Mouse (Mus musculus) intestine, embryonic 16.5 days (tissue): ENCODE data around the gene Tph1. TPM values are rescaled to one million over a fixed set of nuclear protein-coding genes. Genes with fewer than 3 reads are reported as not detected.
"Not testable (repeated sequence)": the region's sequence is repeated elsewhere in the genome, so short reads cannot be mapped to it uniquely, and the experiment has no call there.

Experiments
- ATAC-seq: fragments of 200-750 bp; cut with Nextera tagmentation; 2 replicates; pipeline ENCODE4 v1.8.0; 2017; ENCODE audit warnings: moderate TSS enrichment, moderate library complexity
- H3K27ac ChIP-seq: fragments of 300-500 bp; sonication (generic); 2 replicates; pipeline ENCODE4 v1.5.1; 2014; ENCODE audit warnings: mild to moderate bottlenecking, low read length
- H3K27me3 ChIP-seq: fragments of 300-500 bp; sonication (generic); replicated peaks from 2 replicates; pipeline ENCODE4 v1.6.1; 2014; ENCODE audit warnings: low read length, control low read depth, mixed read lengths; ENCODE audit not compliant: control insufficient read depth, insufficient read depth
- H3K36me3 ChIP-seq: fragments of 300-500 bp; sonication (generic); 2 replicates; pipeline ENCODE4 v1.6.1; 2014; ENCODE audit warnings: low read length, control low read depth; ENCODE audit not compliant: control insufficient read depth, insufficient read depth
- H3K4me1 ChIP-seq: fragments of 300-500 bp; sonication (generic); 2 replicates; pipeline ENCODE4 v1.6.1; 2014; ENCODE audit warnings: low read length, control low read depth, mixed read lengths; ENCODE audit not compliant: control insufficient read depth, insufficient read depth
- H3K4me2 ChIP-seq: fragments of 300-500 bp; sonication (generic); 2 replicates; pipeline ENCODE4 v1.6.1; 2014; ENCODE audit warnings: low read depth, low read length, control low read depth
- H3K4me3 ChIP-seq: fragments of 300-500 bp; sonication (generic); 2 replicates; pipeline ENCODE4 v1.5.1; 2014; ENCODE audit warnings: mild to moderate bottlenecking, low read length
- H3K9ac ChIP-seq: fragments of 300-500 bp; sonication (generic); 2 replicates; pipeline ENCODE4 v1.6.1; 2014; ENCODE audit warnings: low read depth, low read length
- H3K9me3 ChIP-seq: fragments of 300-500 bp; sonication (generic); 2 replicates; pipeline ENCODE4 v1.6.1; 2016; ENCODE audit warnings: low read length, control low read depth; ENCODE audit not compliant: control insufficient read depth
- WGBS: fragments of 180-500 bp; shearing (Covaris S2); extraction: QIAGEN DNeasy Blood & Tissue Kit; methylation state at CpG from one replicate; pipeline ENCODE4 v1.1.7; 2014; 5-methylcytosine and 5-hydroxymethylcytosine counted together
- polyA plus RNA-seq: library from polyadenylated mRNA; unstranded; fragments of >200 nt; fragmentation: Nextera tagmentation; extraction: Ambion mirVana; gene quantifications from 2 replicates; pipeline ENCODE4 v1.2.1, GENCODE M21; 2015

The Tph1 gene
- polyA plus RNA-seq, 1 experiment from 2014 or later = 2.6 TPM

GRCm38 (mm10) chr7:46665236-46665635, 7.1 kb downstream of the Tph1 start:
- Histone ChIP-seq H3K9me3 (no peaks in the 10 kb centered on the region), H3K4me1 (0 out of 2 replicates have a peak, but pooled peaks cover 2% of the 10 kb centered on the region), H3K4me2 (no peak overlapping the region), H3K27ac (no peak overlapping the region), H3K27me3 (peaks cover 11% of the 10 kb centered on the region; the same call in 1 of the 2 replicates), H3K9ac (no peak overlapping the region), H3K4me3 (no peak overlapping the region), H3K36me3 (no peaks in the 10 kb centered on the region)
- 33% methylated on average over 9 of the region's 9 CpGs for WGBS
- no peak for ATAC-seq

- H3K4me1 ChIP-seq = no peaks in the 10 kb centered on the region
- H3K27me3 ChIP-seq = peaks cover 4% of the 10 kb centered on the region; the same call in 1 of the 2 replicates
- 43% methylated on average over 18 of the region's 18 CpGs for WGBS
- H3K27ac ChIP-seq = no peak overlapping the region
- no peak overlapping the region for H3K4me3 ChIP-seq
- no peaks in the 10 kb centered on the region for H3K9me3 ChIP-seq
- no peak overlapping the region; the same call in 1 of the 2 replicates for H3K9ac ChIP-seq
- H3K36me3 ChIP-seq = no peaks in the 10 kb centered on the region
- no peak overlapping the region for H3K4me2 ChIP-seq
- ATAC-seq = no peak
Measured at GRCm38 (mm10) chr7:46661591-46662090, 10.7 kb downstream of the Tph1 start.

DNA sequence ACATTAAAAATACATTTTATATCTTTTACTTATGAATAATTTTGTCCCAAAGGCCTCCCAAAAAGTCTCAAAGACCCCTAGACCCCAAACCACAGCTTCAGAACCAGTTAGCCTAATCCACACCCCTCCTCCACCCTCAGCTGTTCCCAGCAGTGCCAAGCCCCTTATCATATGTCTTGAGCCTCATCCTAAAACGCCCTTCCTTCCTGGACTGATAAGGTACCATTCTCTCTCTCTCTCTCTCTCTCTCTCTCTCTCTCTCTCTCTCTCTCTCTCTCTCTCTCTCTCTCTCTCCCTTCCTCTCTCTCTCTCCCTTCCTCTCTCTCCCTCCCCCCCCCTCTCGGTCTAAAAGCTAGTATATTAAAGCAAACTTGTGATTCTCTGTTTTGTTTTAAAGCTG, 20.1 kb downstream of the Tph1 start:
- no peaks in the 10 kb centered on the region for H3K36me3 ChIP-seq
- no peak overlapping the region for H3K4me3 ChIP-seq
- H3K9ac ChIP-seq = no peak overlapping the region
- 58% methylated on average over 2 of the region's 2 CpGs for WGBS
- H3K27me3 ChIP-seq = no peaks in the 10 kb centered on the region
- no peaks in the 10 kb centered on the region for H3K4me1 ChIP-seq
- no peak overlapping the region for H3K4me2 ChIP-seq
- no peak overlapping the region for H3K27ac ChIP-seq
- no peaks in the 10 kb centered on the region for H3K9me3 ChIP-seq
- no peak for ATAC-seq

DNA sequence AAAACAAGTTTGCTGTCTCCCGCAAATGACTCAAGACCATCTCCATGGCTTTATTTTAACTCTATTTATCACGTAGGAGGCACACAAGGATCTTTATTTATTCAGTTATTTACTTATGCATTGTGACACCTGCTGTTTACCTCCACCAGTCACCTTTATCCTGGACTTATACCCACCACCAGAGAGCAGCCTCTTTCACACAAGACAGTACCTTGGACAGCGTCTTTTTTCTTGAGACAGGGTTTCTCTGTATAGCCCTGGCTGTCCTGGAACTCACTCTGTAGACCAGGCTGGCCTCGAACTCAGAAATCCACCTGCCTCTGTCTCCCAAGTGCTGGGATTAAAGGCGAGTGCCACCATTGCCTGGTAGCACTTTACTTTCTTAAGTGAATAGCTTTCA, 22.1 kb downstream of the Tph1 start:
- ATAC-seq, H3K36me3 ChIP-seq, H3K4me2 ChIP-seq, H3K9me3 ChIP-seq, H3K4me3 ChIP-seq, H3K9ac ChIP-seq, H3K27me3 ChIP-seq, H3K4me1 ChIP-seq, H3K27ac ChIP-seq: not testable (repeated sequence)
- WGBS = 41% methylated on average over 5 of the region's 5 CpGs

DNA sequence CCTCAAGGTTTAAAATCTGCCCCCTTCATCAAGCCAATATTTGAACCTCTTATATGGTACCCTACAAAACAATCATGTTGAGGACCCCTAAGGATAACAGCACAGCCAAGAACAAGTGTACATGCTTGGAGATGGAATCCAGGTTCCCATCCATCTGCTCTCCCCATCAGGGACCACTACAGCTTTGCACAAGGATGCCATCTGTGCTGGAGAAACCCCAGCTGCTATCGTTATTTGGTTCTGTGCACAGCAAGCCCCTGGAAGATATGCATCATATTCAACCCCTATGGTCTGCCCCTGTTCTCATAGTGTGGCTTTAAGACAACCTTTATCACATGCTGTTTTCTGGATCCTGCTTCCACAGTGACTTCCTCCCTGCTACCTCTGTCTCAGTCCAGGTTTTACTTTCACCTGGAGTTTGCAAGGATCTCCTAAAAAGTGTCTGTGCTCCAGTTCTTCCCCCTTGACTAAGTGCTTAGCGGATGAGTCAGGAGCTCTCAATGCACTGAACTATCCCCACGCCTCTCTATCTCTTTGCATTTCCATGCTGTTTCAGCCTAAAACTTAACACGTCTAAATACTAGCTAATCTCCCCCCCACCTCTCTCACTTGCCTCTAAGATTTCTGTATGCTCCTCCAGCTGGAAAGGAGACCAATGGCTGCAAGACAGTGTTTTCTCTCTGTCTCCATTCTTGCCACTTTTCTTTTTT, 23.8 kb downstream of the Tph1 start:
- WGBS = 72% methylated on average over 4 of the region's 4 CpGs
- ATAC-seq = no peak

DNA sequence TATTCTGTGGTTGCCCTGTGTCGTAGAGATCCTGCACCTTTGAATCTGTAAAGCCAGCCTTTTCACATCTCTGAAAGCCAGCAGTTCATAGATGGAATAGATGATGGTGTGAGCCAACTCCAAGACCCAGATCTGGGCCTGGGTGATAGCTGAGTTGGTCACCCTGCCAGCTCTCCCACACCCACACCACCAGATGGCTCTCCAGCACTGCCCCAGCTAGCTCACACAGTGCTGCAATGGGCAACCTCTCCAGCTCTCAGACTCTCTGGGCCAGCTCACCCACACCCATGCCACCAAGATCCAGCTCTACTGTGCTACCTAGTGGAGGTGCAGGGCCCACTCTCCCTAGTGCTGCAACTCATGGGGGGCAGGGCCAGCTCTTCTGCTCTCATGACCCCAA, 29.2 kb downstream of the Tph1 start:
- WGBS = 88% methylated on average over 1 of the region's 1 CpGs
- Histone ChIP-seq H3K4me1 (peaks cover 12% of the 10 kb centered on the region; the same call in 1 of the 2 replicates), H3K9me3 (no peaks in the 10 kb centered on the region), H3K4me2 (no peak overlapping the region), H3K36me3 (no peaks in the 10 kb centered on the region), H3K9ac (no peak overlapping the region), H3K4me3 (no peak overlapping the region), H3K27me3 (peaks cover 4% of the 10 kb centered on the region; the same call in 1 of the 2 replicates), H3K27ac (no peak overlapping the region)
- ATAC-seq = no peak

More for the DNA sequence above, 23.8 kb downstream of the Tph1 start:
- no peaks in the 10 kb centered on the region for H3K9me3 ChIP-seq
- no peaks in the 10 kb centered on the region for H3K27me3 ChIP-seq
- no peak overlapping the region for H3K4me3 ChIP-seq
- H3K36me3 ChIP-seq = no peaks in the 10 kb centered on the region
- H3K9ac ChIP-seq = no peak overlapping the region
- H3K4me2 ChIP-seq = no peak overlapping the region
- no peak overlapping the region for H3K27ac ChIP-seq
- H3K4me1 ChIP-seq = no peaks in the 10 kb centered on the region

DNA sequence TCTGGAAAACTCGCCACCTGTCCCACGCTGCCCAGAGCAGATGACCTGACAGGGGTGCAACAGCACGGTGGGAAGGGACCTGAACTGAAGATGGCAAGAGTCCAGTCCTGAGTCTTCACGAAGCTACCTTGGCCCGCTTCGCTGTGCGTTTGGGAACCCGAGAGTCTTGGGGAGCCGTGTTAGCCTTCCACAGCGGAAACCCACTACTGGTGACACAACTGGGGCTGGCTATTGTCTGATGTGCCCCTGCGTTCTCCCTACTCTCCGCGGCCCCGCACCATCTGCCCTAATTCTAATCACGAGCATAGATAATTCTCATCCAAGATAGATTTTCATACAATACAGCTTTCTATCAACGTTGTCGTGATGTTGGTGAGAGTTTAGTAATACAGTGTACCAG, 32.3 kb downstream of the Tph1 start:
- H3K9me3 ChIP-seq = no peaks in the 10 kb centered on the region
- peak overlapping the region; percentile 96 for H3K4me2 ChIP-seq
- H3K4me3 ChIP-seq = peak overlapping the region; percentile 83
- 14% methylated on average over 17 of the region's 17 CpGs for WGBS
- no peak for ATAC-seq
- peak overlapping the region; percentile 84 for H3K9ac ChIP-seq
- no peak overlapping the region for H3K27ac ChIP-seq
- peaks cover 4% of the 10 kb centered on the region; the same call in 1 of the 2 replicates for H3K27me3 ChIP-seq
- H3K36me3 ChIP-seq = no peaks in the 10 kb centered on the region
- peaks cover 12% of the 10 kb centered on the region for H3K4me1 ChIP-seq

DNA sequence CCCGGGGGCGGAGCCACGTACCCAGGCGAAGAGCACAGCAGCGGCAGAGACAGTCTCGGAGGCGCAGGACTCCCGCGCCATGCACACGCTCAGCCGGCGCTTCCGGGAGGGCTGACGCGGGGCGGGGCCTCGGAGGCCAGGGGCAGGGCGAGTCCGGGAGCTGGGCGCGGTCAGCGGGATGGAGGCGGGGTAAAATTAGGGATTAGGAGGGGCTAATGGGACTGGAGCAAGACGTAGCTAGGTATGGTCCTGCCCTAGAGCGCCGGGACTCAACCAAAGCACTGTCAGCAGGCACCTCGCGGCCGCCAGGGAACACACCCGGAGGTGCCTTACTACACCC, 32.7 kb downstream of the Tph1 start, which contains the start of gene Sergef:
Sergef (minus strand) TSS at position 116 of the 340 bp plus-strand sequence.
- peaks cover 12% of the 10 kb centered on the region for H3K4me1 ChIP-seq
- H3K4me3 ChIP-seq = peak within 1 kb of the TSS; percentile 83
- no peaks in the 10 kb centered on the region for H3K9me3 ChIP-seq
- peak within 1 kb of the TSS; percentile 84 for H3K9ac ChIP-seq
- no peaks in the 10 kb centered on the region for H3K36me3 ChIP-seq
- H3K4me2 ChIP-seq = peak within 1 kb of the TSS; percentile 96
- peaks cover 4% of the 10 kb centered on the region; the same call in 1 of the 2 replicates for H3K27me3 ChIP-seq
- under 1% methylated on average over 30 of the region's 30 CpGs for WGBS
- peak within 1 kb of the TSS; percentile 27; the same call in 1 of the 2 replicates for H3K27ac ChIP-seq
- ATAC-seq = peak; percentile 98

DNA sequence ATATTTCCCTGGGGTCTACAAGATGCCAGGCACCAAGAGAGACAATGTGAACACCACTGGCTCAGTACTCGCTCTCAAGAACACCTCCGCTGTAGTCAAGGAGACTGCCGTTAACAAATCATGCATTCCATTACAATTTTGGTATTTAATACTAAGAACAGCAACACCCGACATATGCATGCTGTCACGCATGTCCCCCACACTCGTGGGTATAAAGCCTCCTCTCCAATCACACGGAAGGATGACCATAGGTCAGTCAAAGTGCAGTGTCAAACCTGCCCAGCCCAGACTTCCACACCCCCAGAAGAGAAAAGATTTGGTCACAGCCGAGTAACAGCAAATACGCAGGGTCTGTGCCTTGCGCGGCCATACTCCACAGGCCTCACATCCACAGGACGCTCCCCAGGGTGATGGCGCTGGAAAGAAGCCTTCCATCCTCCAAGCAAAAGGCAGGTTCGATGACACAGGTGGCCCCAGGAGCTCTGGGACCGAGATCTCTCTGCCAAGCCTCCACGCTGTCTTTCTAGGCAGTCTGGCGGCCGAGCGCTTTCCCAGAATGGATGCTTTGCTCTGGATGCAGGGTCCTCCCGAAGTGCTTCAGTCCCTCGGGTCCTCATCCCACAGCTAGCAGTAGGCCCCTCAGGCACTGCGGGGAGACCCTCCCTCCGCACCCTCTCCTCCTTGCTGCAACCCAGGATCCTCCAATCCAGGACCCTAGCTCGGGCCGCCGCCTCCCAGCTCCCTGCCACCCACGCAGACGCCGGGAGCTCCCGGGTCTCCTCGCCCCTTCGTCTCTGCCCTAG, 33.2 kb downstream of the Tph1 start:
- Histone ChIP-seq H3K4me1 (peaks cover 12% of the 10 kb centered on the region), H3K4me2 (peak overlapping the region; percentile 96), H3K9ac (peak overlapping the region; percentile 84), H3K4me3 (peak overlapping the region; percentile 83), H3K27ac (peak overlapping the region; percentile 27; the same call in 1 of the 2 replicates), H3K9me3 (no peaks in the 10 kb centered on the region), H3K36me3 (no peaks in the 10 kb centered on the region), H3K27me3 (peaks cover 4% of the 10 kb centered on the region; the same call in 1 of the 2 replicates)
- no peak; the same call in none of the 2 replicates for ATAC-seq
- WGBS = 9% methylated on average over 32 of the region's 32 CpGs
